Mouse (Mus musculus): ENCODE results near the gene Gm26897.

DNA sequence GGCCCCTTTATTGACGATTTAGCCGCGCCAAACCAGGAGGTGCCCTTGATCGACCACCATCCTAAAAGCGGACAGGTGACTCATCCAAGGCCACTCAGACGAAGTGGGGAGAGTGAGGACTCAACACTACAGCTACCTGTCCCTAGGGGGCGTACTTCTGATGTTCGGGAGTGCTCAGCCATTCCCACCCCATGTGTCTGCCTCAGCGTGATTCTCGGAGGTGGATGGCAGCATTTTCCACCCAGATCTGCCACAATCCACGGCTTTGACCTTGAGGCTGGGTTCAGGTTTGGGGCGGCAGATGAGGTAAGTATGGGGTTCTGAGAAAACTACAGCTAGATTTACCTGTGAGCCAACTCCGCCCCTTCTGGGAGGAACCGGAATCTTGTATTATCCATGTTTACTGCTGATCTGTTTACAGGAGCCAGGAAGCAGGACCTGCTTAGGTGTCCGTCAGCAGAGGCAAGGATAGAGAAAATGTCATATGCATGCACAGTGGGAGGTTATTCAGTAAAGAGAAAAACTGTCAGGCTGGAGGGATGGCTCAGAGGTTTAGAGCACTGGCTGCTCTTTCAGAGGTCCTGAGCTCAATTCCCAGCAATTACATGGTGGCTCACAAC is 32.1 kb downstream of the Gm26897 start:
- TF ChIP-seq CTCF (IDR thresholded peaks at IDR 0.05; ENCODE audit: low read depth) (0 out of 2 replicates have a peak, but pooled peaks have one; percentile 8), EP300 (optimal IDR thresholded peaks at IDR 0.05) (no peak)

Measured in stomach, postnatal 0 days (tissue).